Mouse (Mus musculus): ENCODE results near the gene Lclat1.
A peak's percentile ranks its signal among the peaks of the same experiment; 100 is the strongest.
"Not testable (repeated sequence)": the region's sequence is repeated elsewhere in the genome, so short reads cannot be mapped to it uniquely, and the experiment has no call there.

Lclat1 gene

DNA sequence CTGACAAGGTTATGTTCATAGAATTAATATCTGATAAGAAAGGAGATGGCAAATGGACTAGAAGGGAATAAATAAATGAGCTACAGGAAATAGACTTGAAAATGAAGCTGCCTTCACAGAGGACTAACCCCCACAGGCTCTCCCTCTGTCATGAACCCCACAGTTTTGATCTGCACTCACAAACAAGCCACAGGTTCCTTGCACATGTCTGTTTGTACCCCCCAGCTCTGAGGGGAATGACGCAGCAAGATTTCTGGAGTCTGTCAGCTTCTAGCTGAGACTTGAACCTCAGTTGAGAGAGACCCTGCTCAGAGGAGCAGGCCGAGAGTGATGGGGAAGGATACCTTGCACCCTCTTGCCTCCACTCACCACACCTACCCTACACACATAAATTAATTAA, 124.8 kb downstream of the Lclat1 start:
- no peak for ATAC-seq (ENCODE audit: insufficient number of reproducible peaks, low FRiP score, low TSS enrichment)

GRCm38 (mm10) chr17:73233975-73234374, 126.2 kb downstream of the Lclat1 start:
- no peak for ATAC-seq (ENCODE audit: insufficient number of reproducible peaks, low FRiP score, low TSS enrichment)

DNA sequence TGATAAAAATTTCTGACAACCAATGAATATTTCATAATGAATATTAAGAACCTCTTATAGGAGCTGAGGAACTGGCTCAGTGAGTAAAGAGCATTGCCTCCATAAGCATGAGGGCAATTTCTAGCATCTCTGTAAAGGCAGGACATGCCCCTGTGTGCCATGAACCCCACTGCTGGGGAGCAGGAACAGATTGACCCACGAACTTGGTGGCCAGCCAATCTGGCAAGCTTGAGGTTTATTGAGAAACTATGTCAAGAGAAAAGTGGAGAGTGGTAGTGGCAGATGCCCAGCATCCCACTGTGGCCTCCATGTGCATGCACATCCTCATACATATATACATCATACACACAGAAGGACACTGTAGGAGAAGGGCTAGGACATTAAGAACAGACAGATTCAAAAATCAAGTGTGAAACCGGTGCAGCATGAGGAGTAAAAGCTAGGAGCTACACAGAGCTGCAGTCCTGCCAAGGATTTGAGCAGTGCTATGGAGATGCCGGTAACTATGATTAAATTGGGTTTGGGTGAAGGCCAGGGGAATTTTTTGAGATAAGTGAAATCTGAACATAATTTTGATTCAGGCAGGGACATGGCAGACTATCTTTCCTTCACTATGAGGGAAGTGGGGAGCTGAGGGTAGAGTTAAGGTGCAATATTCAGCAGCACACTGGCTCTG, 129.5 kb downstream of the Lclat1 start:
- ATAC-seq (ENCODE audit: insufficient number of reproducible peaks, low FRiP score, low TSS enrichment), result peak; percentile 68

DNA sequence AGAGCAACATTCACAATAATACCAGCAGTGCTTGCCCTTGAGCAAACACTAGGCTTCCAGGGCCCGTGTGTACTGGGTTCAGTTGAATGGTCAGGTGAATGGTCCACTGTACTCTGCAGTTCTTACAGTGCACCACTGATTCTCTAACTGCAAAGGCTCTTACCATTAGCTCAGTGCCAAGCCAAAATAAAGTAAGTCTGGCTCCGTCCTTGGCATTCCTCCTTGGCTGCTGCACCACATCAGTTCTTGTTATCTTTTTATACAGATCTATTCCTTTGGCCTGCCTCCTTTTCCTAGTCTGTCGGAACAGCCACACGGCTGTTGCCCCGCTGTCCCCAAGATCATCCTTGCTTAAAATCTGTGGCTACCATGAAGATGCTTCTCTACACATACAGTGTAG, 130.7 kb downstream of the Lclat1 start:
- ATAC-seq (ENCODE audit: insufficient number of reproducible peaks, low FRiP score, low TSS enrichment), result no peak

DNA sequence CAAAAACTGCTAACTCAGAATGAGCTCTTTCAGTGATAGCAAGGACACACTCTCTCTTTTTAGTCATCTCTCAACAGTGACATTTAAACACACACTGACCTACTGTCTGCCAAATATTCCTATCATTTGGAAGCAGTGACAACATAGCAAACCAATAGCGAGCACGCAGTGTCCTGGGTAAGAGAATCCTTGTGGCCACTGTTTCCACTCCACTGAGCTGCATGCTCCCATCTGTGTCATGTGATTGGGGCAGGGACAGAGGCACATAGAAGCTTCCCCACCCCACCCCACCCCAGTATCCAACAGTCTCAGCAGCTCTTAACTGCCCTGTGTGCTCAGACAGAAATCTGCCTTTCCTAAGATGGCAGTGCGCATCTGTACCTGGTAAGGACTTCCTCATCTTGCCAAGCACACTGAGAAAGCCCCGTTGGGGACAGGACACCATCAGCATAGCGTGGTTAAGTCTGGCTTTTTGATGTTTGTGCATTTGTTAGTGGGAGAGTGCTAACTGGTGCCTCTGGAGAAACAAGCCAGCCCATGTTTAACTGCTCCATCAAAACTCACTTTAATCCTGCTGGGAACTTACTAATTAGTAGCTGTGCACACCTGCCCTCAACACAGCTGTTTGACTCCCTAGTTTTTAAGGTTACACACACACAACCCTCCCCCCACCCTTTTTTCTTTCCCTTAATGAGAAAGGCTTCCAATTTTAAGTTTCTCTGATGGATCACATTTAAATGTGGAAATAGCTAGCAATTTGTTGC, 133.5 kb downstream of the Lclat1 start:
- ATAC-seq (ENCODE audit: insufficient number of reproducible peaks, low FRiP score, low TSS enrichment), result no peak

GRCm38 (mm10) chr17:73243676-73244075, 135.9 kb downstream of the Lclat1 start:
- no peak for ATAC-seq (ENCODE audit: insufficient number of reproducible peaks, low FRiP score, low TSS enrichment)

- no peak for ATAC-seq (ENCODE audit: insufficient number of reproducible peaks, low FRiP score, low TSS enrichment)
Observed at GRCm38 (mm10) chr17:73244596-73244995, 136.8 kb downstream of the Lclat1 start.

DNA sequence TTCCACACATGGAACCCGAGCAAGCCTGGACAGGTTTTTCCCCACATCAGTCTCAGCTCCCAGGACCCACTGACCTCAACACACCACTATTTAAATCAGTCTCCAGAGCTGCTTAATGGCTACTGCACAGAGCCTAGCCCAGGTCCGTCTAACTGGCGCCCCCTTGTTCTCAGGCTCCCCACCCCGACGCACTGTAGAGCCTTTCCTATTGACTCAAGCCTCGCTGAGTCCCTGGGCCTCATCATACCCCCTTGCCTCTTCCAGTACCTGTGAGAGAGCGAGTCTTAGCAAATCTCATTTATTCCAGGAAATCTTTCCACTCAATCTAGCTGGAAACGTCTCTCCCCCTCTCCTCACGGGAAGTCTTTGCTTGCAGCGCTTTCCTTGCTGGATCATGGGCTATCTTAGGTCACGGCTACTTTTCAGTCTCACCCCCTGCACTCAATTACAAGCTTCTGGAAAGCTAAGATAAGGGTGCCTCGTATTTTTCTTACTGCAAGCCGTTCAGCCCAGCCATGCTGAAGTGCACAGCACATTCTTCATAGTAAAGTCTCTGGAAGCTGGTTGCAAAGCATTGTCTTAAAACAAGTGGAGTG, 137.4 kb downstream of the Lclat1 start:
- no peak for ATAC-seq (ENCODE audit: insufficient number of reproducible peaks, low FRiP score, low TSS enrichment)

DNA sequence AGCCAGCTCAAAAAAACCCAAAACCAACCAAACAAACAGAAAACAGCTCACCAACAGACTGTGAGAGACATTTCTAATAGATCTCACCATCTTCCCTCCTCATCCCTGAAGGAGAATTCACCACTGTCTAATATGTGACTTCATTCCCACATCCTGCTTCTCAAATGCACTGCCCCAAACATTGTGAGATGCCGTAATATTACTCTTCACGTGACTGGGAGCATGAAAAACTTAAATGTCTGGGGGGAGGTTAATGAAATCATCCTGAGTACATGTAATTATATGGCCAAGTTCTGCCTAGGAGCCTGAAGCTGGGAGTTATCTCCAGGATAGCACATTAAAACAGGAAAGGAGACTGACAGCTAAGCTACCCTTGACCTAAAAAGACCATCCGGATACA, 138.3 kb downstream of the Lclat1 start:
- ATAC-seq (ENCODE audit: insufficient number of reproducible peaks, low FRiP score, low TSS enrichment), result no peak

DNA sequence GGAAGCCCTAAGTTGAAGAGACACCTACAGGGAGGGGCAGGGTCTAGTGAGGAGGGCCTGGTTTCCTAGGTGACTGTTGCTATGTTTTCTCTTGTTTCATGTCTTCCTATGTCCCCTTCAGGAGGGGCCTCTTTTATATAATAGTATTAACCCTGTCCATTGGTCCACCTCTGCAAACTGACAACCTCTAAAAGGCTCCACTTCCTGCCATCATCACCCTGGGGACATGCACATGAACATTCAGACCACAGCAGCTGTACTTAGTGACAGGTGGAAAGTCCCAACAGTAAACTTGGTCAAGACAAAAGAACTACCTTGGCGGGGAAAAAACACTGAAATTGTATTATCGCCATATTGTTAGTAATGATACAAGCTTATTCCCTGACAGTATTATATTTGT, 139.1 kb downstream of the Lclat1 start:
- no peak for ATAC-seq (ENCODE audit: insufficient number of reproducible peaks, low FRiP score, low TSS enrichment)

DNA sequence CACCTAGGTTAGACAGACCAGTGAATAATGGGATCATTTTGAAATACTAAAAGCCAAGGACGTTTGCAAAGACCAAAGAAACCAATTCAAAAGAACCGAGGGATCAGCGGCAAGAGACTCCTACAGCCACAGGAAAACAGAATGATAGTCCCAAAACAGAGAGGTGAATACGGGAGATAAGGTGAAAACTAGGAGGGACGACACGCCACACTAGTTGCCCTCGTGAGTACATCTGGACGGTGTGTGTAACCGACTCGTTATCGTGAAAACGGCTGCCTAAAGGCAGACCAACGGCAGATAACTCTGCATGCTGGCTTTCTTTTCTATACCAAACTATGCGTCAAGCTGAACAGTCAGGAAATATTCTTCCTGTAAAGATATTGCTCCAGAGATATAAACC, 140.0 kb downstream of the Lclat1 start:
- no peak for ATAC-seq (ENCODE audit: insufficient number of reproducible peaks, low FRiP score, low TSS enrichment)

DNA sequence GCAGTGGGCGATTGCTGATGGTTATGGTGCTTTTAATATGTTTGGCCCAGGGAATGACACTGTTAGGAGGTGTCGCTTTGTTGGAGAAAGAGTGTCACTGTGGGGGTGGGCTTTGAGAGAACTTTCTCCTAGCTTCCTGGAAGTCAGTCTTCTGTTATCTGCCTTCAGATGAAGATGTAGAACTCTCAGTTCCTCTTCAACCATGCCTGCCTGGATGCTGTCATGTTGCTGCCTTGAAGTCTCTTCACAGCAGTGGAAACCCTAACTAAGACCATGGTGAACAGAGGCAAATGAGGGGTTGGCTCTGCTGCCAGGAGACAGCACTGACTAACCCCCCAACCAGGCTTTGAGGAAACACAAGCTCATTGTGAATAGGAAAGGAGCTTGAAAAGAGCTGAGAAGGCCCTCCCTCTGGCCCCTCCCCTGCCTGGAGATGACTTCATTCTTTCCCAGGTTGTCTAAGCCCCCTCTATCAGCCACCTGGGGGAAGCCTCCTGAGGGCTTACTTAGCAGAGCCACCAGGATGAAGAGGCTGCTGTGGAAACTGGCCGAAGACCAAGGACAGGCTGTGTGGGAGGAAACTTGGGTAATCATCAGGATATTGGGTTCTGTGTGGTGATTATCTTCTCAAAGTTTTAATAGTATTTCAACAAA, 142.8 kb downstream of the Lclat1 start:
- no peak for ATAC-seq (ENCODE audit: insufficient number of reproducible peaks, low FRiP score, low TSS enrichment)

- 0 out of 2 replicates have a peak, but pooled peaks have one; percentile 28 for ATAC-seq (ENCODE audit: insufficient number of reproducible peaks, low FRiP score, low TSS enrichment)
Observed at GRCm38 (mm10) chr17:73251142-73251502, 143.3 kb downstream of the Lclat1 start.

DNA sequence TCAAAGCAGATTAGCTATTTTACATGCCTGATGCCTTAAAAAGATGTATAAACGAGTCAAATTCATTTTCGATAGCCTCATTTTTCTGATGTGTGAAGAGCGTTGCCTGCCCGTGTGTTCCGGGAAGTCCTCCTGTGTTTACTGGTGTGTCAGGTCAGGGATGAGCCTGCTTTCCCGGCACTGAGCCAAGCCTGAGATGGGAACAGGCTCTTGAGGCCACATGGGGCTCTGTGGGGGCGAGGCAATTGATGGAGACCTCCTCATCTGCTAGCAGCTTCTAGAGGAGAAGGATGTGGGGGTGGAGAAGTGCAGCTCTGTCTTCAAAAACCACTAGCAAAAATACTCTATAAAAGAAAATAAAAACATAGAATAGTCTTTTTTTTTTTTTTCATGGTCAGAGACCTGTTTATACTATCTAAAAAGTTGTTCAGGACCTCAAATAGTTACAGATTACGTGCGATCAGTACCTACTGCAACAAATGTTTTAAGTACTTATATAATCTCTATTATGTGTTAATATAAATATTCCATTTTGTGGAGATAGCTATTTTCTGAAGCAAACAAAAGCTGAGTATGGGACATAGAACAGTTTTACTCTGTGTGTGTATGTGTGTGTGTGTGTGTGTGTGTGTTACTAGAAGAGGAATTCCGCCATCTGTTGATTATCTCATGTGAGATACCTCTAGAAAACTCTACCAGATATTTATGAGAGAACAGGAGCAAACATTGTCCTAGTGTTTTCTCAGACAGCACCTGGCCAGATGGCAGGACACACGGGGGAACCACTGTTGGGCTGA, 144.2 kb downstream of the Lclat1 start:
- ATAC-seq (ENCODE audit: insufficient number of reproducible peaks, low FRiP score, low TSS enrichment), result no peak

DNA sequence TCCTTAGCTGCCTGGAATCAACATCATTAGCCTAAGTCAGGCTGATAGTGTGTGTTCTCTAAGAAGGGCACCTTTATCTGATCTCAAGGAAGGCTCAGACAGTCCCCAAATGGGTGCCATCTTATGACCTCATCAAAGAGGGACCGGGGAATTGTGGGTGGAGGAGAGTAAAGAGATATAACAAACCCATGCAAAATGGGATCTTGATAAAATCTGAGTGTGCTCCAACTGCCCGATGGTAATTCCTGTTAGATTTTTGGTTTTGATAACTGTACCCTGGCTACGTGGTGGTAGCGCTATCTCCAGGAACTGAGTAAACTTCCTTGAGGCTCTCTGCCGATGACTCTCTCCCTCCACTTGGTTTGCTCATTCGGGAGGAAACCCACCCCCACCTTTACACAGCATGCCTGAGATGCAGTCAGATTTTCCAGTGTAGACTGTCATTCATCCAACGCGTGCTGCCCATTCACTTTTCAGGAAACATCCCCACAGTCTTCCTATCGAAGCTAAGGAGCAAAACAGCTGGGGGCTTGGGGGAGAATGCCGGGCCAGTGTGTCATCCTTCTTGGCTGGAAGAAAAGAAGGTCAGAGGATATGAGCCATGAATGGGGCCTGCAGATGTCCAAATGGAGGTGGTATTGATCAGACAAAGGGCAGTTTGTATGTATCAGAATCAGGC, 145.6 kb downstream of the Lclat1 start:
- ATAC-seq (ENCODE audit: insufficient number of reproducible peaks, low FRiP score, low TSS enrichment), result no peak

DNA sequence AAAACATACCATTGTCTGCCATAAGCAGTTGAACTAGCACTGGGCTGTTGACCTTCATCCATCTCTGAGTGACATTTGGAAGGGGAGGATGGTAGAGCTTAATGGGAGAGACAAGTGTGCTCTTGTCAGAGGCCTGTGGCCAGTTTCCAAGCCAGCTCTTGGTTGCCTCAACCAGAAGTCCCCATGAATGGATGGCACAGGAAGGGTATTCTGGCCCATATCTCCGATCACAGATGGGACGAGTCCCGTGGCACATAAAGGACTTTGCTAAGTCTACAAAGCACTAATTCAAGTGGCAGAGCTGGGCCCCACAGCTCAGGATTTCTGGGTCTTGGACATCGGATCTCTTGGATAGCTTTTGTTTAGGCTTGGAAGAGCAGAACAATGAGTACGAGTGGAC, 148.0 kb downstream of the Lclat1 start:
- ATAC-seq (ENCODE audit: insufficient number of reproducible peaks, low FRiP score, low TSS enrichment), result no peak

GRCm38 (mm10) chr17:73258620-73259019, 150.8 kb downstream of the Lclat1 start:
- no peak for ATAC-seq (ENCODE audit: insufficient number of reproducible peaks, low FRiP score, low TSS enrichment)

GRCm38 (mm10) chr17:73259258-73259657, 151.5 kb downstream of the Lclat1 start:
- not testable (repeated sequence) for ATAC-seq (ENCODE audit: insufficient number of reproducible peaks, low FRiP score, low TSS enrichment)

GRCm38 (mm10) chr17:73262558-73262957, 154.8 kb downstream of the Lclat1 start:
- no peak for ATAC-seq (ENCODE audit: insufficient number of reproducible peaks, low FRiP score, low TSS enrichment)

DNA sequence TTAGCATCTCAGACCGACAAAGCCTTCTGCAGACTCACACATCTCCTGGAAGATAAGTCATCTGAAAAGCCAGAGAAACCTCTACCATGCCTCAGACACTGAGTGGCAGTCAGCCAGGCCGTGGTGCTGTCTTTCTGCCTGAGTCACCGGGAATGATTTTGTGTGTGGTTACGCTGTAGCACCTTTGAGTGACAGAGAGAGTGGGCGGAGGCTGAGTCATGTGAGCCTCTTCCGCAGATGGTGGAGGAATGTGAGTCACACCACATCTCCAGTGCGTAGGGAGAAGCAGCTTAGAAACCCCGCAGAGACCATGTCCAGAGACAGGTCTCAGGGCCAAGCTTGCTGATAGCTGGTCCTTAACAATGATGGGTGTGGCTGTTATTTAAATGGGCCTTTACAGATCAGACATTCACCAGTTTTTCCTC, 155.3 kb downstream of the Lclat1 start:
- ATAC-seq (ENCODE audit: insufficient number of reproducible peaks, low FRiP score, low TSS enrichment), result no peak

Data from cerebellum, adult (tissue).